Mouse (Mus musculus) CH12.LX (cell line): ENCODE results near the gene Tekt5. TPM values are rescaled to one million over a fixed set of nuclear protein-coding genes. Genes with fewer than 3 reads are reported as not detected.

Experiments
- DNase-seq: peaks from one replicate; pipeline ENCODE4 v3.0.0-alpha.2; 2013; ENCODE audit errors: extremely low read depth
- H3K27ac ChIP-seq: 2 replicates; pipeline ENCODE4 v1.5.1; 2012; ENCODE audit warnings: low read depth, mild to moderate bottlenecking, control low read depth, moderate library complexity; ENCODE audit not compliant: insufficient read depth
- H3K27me3 ChIP-seq: replicated peaks from 2 replicates; pipeline ENCODE3; 2012; ENCODE audit warnings: inconsistent platforms
- H3K36me3 ChIP-seq, 2 experiments: replicated peaks in 1 of 2; 2 replicates each; pipeline versions ENCODE3 to v1.6.1; 2012; ENCODE audit warnings: inconsistent platforms in 1 of 2, low read length in 1 of 2, mild to moderate bottlenecking in 1 of 2, mixed read lengths in 1 of 2, moderate library complexity in 1 of 2; ENCODE audit not compliant: control insufficient read depth in 1 of 2, insufficient read depth in 1 of 2
- H3K4me1 ChIP-seq, 2 experiments: 2 replicates each; pipeline ENCODE4 v1.6.1; 2012; ENCODE audit warnings: inconsistent platforms in 1 of 2, moderate library complexity in 1 of 2; ENCODE audit not compliant: insufficient read depth in 2 of 2, control insufficient read depth in 1 of 2
- H3K4me2 ChIP-seq: 2 replicates; pipeline ENCODE4 v1.6.1; 2012; ENCODE audit warnings: low read depth, mild to moderate bottlenecking, control low read depth; ENCODE audit not compliant: poor library complexity, insufficient read depth, severe bottlenecking
- H3K4me3 ChIP-seq, 3 experiments: fragments of 150-350 bp in 1 of 3; sonication (generic) in 1 of 3; replicated peaks in 1 of 3; 2 replicates each; pipeline versions ENCODE3 to v1.5.1; 2011 to 2012; ENCODE audit warnings: low read depth in 2 of 3, low read length in 2 of 3, mild to moderate bottlenecking in 2 of 3, moderate library complexity in 2 of 3, control low read depth in 1 of 3, improper control_type of control experiment in 1 of 3, inconsistent platforms in 1 of 3, mixed read lengths in 1 of 3; ENCODE audit not compliant: poor library complexity in 1 of 3
- H3K79me2 ChIP-seq: replicated peaks from 2 replicates; pipeline ENCODE4 v1.6.1; 2012; ENCODE audit warnings: mild to moderate bottlenecking, moderate library complexity; ENCODE audit not compliant: control insufficient read depth, poor library complexity, insufficient read depth, severe bottlenecking; ENCODE audit errors: extremely low read depth
- H3K9ac ChIP-seq: 2 replicates; pipeline ENCODE4 v1.6.1; 2012; ENCODE audit warnings: low read depth, mild to moderate bottlenecking, control low read depth, moderate library complexity; ENCODE audit not compliant: insufficient read depth
- H3K9me3 ChIP-seq: replicated peaks from 2 replicates; pipeline ENCODE3; 2012; ENCODE audit warnings: low read length, inconsistent platforms, mixed read lengths
- BHLHE40 ChIP-seq: IDR thresholded peaks from 2 replicates; pipeline ENCODE4 v1.6.1; 2011; ENCODE audit warnings: mild to moderate bottlenecking, low read depth, low read length, improper control_type of control experiment
- CHD1 ChIP-seq: IDR thresholded peaks from 2 replicates; pipeline ENCODE4 v1.6.1; 2012; ENCODE audit warnings: low read depth, low read length, improper control_type of control experiment, inconsistent platforms
- CTCF ChIP-seq, 2 experiments: IDR thresholded peaks in 1 of 2; conservative IDR thresholded peaks in 1 of 2; 2 replicates each; pipeline ENCODE4 v1.5.1; 2011 to 2012; ENCODE audit warnings: low read depth in 2 of 2, low read length in 2 of 2, improper control_type of control experiment in 1 of 2, inconsistent platforms in 1 of 2, mild to moderate bottlenecking in 1 of 2, moderate library complexity in 1 of 2
- E2F4 ChIP-seq: IDR thresholded peaks from 2 replicates; pipeline ENCODE4 v1.6.1; 2011; ENCODE audit warnings: low read depth, low read length, improper control_type of control experiment; ENCODE audit not compliant: insufficient replicate concordance
- ELF1 ChIP-seq: IDR thresholded peaks from 2 replicates; pipeline ENCODE4 v1.6.1; 2014; ENCODE audit warnings: low read depth, mild to moderate bottlenecking, inconsistent platforms, low read length, improper control_type of control experiment
- EP300 ChIP-seq: IDR thresholded peaks from 2 replicates; pipeline ENCODE4 v1.6.1; 2011; ENCODE audit warnings: low read length, improper control_type of control experiment
- HCFC1 ChIP-seq: IDR thresholded peaks from 2 replicates; pipeline ENCODE4 v1.6.1; 2012; ENCODE audit warnings: low read depth, mild to moderate bottlenecking, inconsistent platforms, low read length, improper control_type of control experiment
- IRF4 ChIP-seq: IDR thresholded peaks from 2 replicates; pipeline ENCODE4 v1.6.1; 2014; ENCODE audit warnings: low read depth, mild to moderate bottlenecking, inconsistent platforms, low read length, improper control_type of control experiment
- MAFK ChIP-seq: IDR thresholded peaks from 2 replicates; pipeline ENCODE4 v1.6.1; 2011; ENCODE audit warnings: low read length, improper control_type of control experiment; ENCODE audit not compliant: insufficient replicate concordance
- MAX ChIP-seq: IDR thresholded peaks from 2 replicates; pipeline ENCODE4 v1.6.1; 2011; ENCODE audit warnings: low read length, improper control_type of control experiment
- MAZ ChIP-seq: IDR thresholded peaks from 2 replicates; pipeline ENCODE4 v1.6.1; 2012; ENCODE audit warnings: low read depth, mild to moderate bottlenecking, inconsistent platforms, low read length, improper control_type of control experiment, moderate library complexity
- MEF2A ChIP-seq: IDR thresholded peaks from 2 replicates; pipeline ENCODE4 v1.6.1; 2014; ENCODE audit warnings: low read depth, mild to moderate bottlenecking, inconsistent platforms, low read length, improper control_type of control experiment, borderline replicate concordance
- MYC ChIP-seq: IDR thresholded peaks from 2 replicates; pipeline ENCODE4 v1.6.1; 2011; ENCODE audit warnings: low read depth, mild to moderate bottlenecking, improper control_type of control experiment, low read length
- NELFE ChIP-seq: IDR thresholded peaks from 2 replicates; pipeline ENCODE4 v1.6.1; 2011; ENCODE audit warnings: low read depth, low read length, improper control_type of control experiment
- NRF1 ChIP-seq: IDR thresholded peaks from 2 replicates; pipeline ENCODE4 v1.6.1; 2014; ENCODE audit warnings: low read depth, mild to moderate bottlenecking, inconsistent platforms, low read length, improper control_type of control experiment, moderate library complexity
- POLR2AphosphoS2 ChIP-seq: IDR thresholded peaks from 2 replicates; pipeline ENCODE4 v1.6.1; 2011; ENCODE audit warnings: low read depth, low read length, improper control_type of control experiment
- RAD21 ChIP-seq: IDR thresholded peaks from 2 replicates; pipeline ENCODE4 v1.6.1; 2011; ENCODE audit warnings: low read depth, mild to moderate bottlenecking, low read length, improper control_type of control experiment, moderate library complexity
- RCOR1 ChIP-seq: conservative IDR thresholded peaks from 2 replicates; pipeline ENCODE4 v1.6.1; 2012; ENCODE audit warnings: low read depth, mild to moderate bottlenecking, inconsistent platforms, low read length, improper control_type of control experiment
- SIN3A ChIP-seq: IDR thresholded peaks from 2 replicates; pipeline ENCODE4 v1.6.1; 2012; ENCODE audit warnings: low read length, improper control_type of control experiment, inconsistent platforms
- SMC3 ChIP-seq: IDR thresholded peaks from 2 replicates; pipeline ENCODE4 v1.6.1; 2011; ENCODE audit warnings: low read depth, low read length, improper control_type of control experiment
- TBP ChIP-seq: conservative IDR thresholded peaks from 2 replicates; pipeline ENCODE4 v1.6.1; 2011; ENCODE audit warnings: low read depth, low read length, improper control_type of control experiment
- TCF12 ChIP-seq: IDR thresholded peaks from 2 replicates; pipeline ENCODE4 v1.6.1; 2014; ENCODE audit warnings: low read depth, mild to moderate bottlenecking, inconsistent platforms, low read length, improper control_type of control experiment
- USF1 ChIP-seq: IDR thresholded peaks from 2 replicates; pipeline ENCODE4 v1.6.1; 2014; ENCODE audit warnings: low read depth, mild to moderate bottlenecking, inconsistent platforms, low read length, improper control_type of control experiment
- ZC3H11A ChIP-seq: IDR thresholded peaks from 2 replicates; pipeline ENCODE4 v1.6.1; 2012; ENCODE audit warnings: low read depth, mild to moderate bottlenecking, inconsistent platforms, low read length, improper control_type of control experiment
- ZKSCAN1 ChIP-seq: IDR thresholded peaks from 2 replicates; pipeline ENCODE4 v1.6.1; 2012; ENCODE audit warnings: low read depth, inconsistent platforms, low read length, improper control_type of control experiment, borderline replicate concordance
- ZMIZ1 ChIP-seq: IDR thresholded peaks from 2 replicates; pipeline ENCODE4 v1.6.1; 2012; ENCODE audit warnings: low read depth, mild to moderate bottlenecking, inconsistent platforms, low read length, improper control_type of control experiment
- ZNF384 ChIP-seq: IDR thresholded peaks from 2 replicates; pipeline ENCODE4 v1.6.1; 2012; ENCODE audit warnings: low read depth, low read length, improper control_type of control experiment, inconsistent platforms
- dilution Hi-C: fragments of 300-500 bp; cut with MboI; formaldehyde crosslinking; loops from 2 replicates; pipeline ENCODE4 v1.14.3; 2020; ENCODE audit warnings: low sequenced_read_pairs; ENCODE audit not compliant: extremely low pct_unique_long_range_greater_than_20kb, extremely low pct_ligation_motif_present
- in situ Hi-C: fragments of 300-500 bp; cut with MboI; formaldehyde crosslinking; loops from 3 replicates; pipeline ENCODE4 v1.14.3; 2019; ENCODE audit warnings: low sequenced_read_pairs, low pct_ligation_motif_present, low pct_unique_long_range_greater_than_20kb, mixed read lengths
- polyA plus RNA-seq: library from polyadenylated mRNA; unstranded; fragments of >175 nt; gene quantifications from 2 replicates; pipeline ENCODE4 v1.2.1, GENCODE M21; 2012; ENCODE audit warnings: low read depth; ENCODE audit not compliant: insufficient read length
- total RNA-seq, 2 experiments: library from RNA; depleted of rRNA; stranded (reverse); fragments of 300-350 nt in 1 of 2; fragments of >200 nt in 1 of 2; gene quantifications; 2 replicates each; pipeline ENCODE4 v1.2.3; 2012 to 2014

Gene Tekt5
- total and polyA plus RNA-seq, 3 experiments: 0.17 TPM; not detected in 2

DNA sequence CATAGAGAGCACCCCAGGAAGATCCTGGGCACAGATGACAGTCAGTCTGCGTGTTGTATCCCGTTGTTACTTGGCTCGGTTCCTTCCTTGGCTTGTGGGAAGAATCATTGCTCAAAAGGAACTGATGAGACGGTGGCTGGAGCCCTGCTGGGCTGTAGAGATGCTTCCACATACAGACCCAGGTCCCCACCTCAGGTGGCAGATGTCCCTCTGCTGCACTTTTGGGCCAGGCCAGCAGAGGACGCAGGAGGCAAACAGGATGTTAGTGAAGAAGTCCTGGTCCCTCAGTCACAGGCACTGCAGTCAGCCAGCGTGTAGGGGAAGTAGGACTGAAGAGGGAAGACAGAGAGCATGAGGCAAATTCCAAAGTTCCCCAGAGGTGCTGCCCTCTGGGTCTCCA, 20.7 kb upstream of the Tekt5 start:
- DNase-seq: peak; percentile 91
- Histone ChIP-seq H3K27me3 (no peaks in the 10 kb centered on the region), H3K4me1 (peaks cover 30 to 88% of the 10 kb centered on the region in 2 experiments), H3K36me3 (peaks cover 72 to 81% of the 10 kb centered on the region in 2 experiments), H3K4me3 (no peak overlapping the region)
- TF ChIP-seq NRF1: no peak
- peak; percentile 91 to 95 for TF ChIP-seq CTCF (conservative IDR thresholded peaks at IDR 0.05 in 1 of 2, IDR thresholded peaks at IDR 0.05 in 1 of 2; ENCODE audit: low read depth in 2 of 2, low read length in 2 of 2)
- TF ChIP-seq ELF1: peak; percentile 24; the same call in 1 of the 2 replicates
- TF ChIP-seq TBP: no peak
- TF ChIP-seq ZC3H11A: peak; percentile 90
- TF ChIP-seq IRF4: 0 out of 2 replicates have a peak, but pooled peaks have one; percentile 21
- TF ChIP-seq BHLHE40: 0 out of 2 replicates have a peak, but pooled peaks have one; percentile 7
- TF ChIP-seq MAFK: no peak
- peak; percentile 93 for TF ChIP-seq RAD21
- TF ChIP-seq E2F4: no peak
- TF ChIP-seq NELFE: 0 out of 2 replicates have a peak, but pooled peaks have one; percentile 16
- no peak; the same call in 1 of the 2 replicates for TF ChIP-seq POLR2AphosphoS2
- TF ChIP-seq SIN3A: 0 out of 2 replicates have a peak, but pooled peaks have one; percentile 49
- peak; percentile 93 for TF ChIP-seq SMC3
- peak; percentile 40 for TF ChIP-seq MEF2A
- peak; percentile 31; the same call in 1 of the 2 replicates for TF ChIP-seq MAX
- TF ChIP-seq, all 38 proteins: peak for 11
- dilution Hi-C loops: no loop called here
- Histone ChIP-seq H3K27ac (no peak overlapping the region), H3K4me2 (no peak overlapping the region), H3K79me2 (peaks cover 14% of the 10 kb centered on the region), H3K9ac (no peak overlapping the region), H3K9me3 (peaks cover 7% of the 10 kb centered on the region)
- in situ Hi-C loops: loop anchor here (5.0 kb wide), 1 partner anchor 101 kb away; no protein-coding TSS in a partner anchor

DNA sequence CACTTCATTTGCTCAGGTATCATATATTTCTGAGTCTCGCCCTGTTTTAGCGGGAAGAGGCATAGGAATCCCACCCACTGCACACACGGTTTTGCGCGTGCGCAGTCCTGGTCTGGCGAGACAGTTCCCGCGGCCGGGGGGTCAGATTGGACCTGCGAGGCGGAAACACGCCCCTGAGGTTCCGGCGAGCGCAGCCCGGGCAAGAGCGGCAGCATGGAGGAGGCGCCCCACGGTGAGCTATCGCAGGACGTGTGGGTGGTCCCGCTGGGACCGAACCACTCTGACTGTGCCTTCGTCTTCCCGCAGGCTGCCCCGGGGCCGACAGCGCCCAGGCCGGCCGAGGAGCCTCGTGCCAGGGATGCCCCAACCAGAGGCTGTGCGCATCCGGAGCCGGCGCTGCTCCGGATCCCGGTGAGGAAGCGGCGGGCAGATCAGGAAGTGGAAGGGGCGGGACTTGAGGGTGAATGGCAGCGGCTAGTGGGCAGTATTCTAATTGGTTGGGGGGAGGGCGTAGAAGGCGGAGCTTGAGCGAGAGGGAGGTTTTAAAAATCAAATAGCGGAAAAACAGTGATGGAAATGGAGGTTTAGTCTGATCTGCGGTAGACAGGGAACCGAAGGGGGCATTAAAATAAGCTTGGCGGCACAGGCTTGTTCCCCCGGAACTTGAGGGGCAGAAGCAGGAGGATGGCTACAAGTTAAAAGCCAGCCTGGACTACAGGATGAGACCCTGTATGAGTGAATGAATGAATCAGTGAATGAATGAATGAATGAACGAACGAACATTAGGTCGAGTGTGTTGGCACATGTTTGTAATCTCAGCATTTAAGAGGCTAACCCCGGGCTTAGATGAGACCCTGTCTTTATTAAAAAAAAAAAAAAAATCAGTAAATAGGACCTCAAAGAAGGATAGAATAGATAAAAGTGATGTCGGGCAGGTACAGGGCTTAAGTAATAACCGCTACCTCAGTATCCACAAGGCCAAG, 16.8 kb upstream of the Tekt5 start, which contains the start of gene Nubp1:
TSS of gene Nubp1 (plus strand) at position 185 of the 983 bp plus-strand sequence.
- H3K4me2 ChIP-seq: peak within 1 kb of the TSS; percentile 89
- in situ Hi-C loops: no loop called here
- H3K27ac ChIP-seq: peak within 1 kb of the TSS; percentile 93
- dilution Hi-C loops: no loop called here
- H3K79me2 ChIP-seq: peaks cover 14% of the 10 kb centered on the region
- peaks cover 36 to 43% of the 10 kb centered on the region in 2 experiments for H3K36me3 ChIP-seq
- peaks cover 5% of the 10 kb centered on the region for H3K27me3 ChIP-seq
- peaks cover 16 to 67% of the 10 kb centered on the region in 2 experiments for H3K4me1 ChIP-seq
- peak within 1 kb of the TSS; percentile 82 for H3K9ac ChIP-seq
- H3K9me3 ChIP-seq: peaks cover 4% of the 10 kb centered on the region
- peak; percentile 99 for DNase-seq
- H3K4me3 ChIP-seq: peak within 1 kb of the TSS; percentile 71 to 90 (median 80)
- peak; percentile 29; the same call in 1 of the 2 replicates for TF ChIP-seq IRF4
- TF ChIP-seq RAD21: no peak
- peak; percentile 99 for TF ChIP-seq SIN3A
- TF ChIP-seq ZKSCAN1: no peak; the same call in 1 of the 2 replicates
- peak; percentile 93 for TF ChIP-seq CHD1
- no peak; the same call in 1 of the 2 replicates for TF ChIP-seq RCOR1
- TF ChIP-seq MAX: no peak; the same call in 1 of the 2 replicates
- peak; percentile 90 for TF ChIP-seq TBP
- TF ChIP-seq MEF2A: no peak; the same call in 1 of the 2 replicates
- TF ChIP-seq HCFC1: peak; percentile 81
- TF ChIP-seq ZMIZ1: peak; percentile 97
- 0 out of 2 replicates have a peak, but pooled peaks have one; percentile 9 for TF ChIP-seq EP300
- no peak for TF ChIP-seq ZNF384
- TF ChIP-seq TCF12: peak; percentile 88
- TF ChIP-seq MYC: peak; percentile 76
- no peak for TF ChIP-seq MAZ
- TF ChIP-seq POLR2AphosphoS2: peak; percentile 97
- peak; percentile 95 for TF ChIP-seq ELF1
- no peak for TF ChIP-seq USF1
